Comparison of ENCODE assay signal across 21 mouse cellular contexts in the genomic region with DNA sequence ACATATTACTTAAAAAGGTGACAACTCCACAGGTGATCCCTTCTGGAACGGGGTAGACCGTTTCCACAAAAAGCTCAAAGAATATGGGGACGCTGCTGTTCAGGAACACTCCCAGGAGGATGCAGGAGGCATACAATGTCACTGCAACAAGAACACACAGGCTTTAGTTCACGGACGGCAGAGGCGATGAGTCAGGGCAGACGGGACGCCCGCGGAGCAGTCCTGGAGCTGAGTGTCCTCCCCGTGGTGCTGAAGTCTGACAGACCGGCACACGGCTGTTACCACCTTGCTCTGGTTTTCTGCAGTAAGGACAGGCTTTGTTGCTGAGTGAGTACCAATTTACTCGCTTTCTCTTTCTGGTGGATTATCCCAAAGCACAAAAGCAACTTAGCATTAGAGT.
DNase-seq lines count a peak whose midpoint lies in the region; ATAC-seq lines count a peak whose summit lies in the region.
"Had no signal": no experiment of that assay in that cellular context is flagged by ENCODE, and none has a peak within 500 bp of the region (broad histone marks: within the 10 kb centered on the region; RNA-seq: fewer than 3 reads in every experiment).

No protein-coding gene starts in this region.

- ATAC-seq in cerebellum, adult (ENCODE audit: insufficient number of reproducible peaks, low FRiP score, low TSS enrichment), result no peak
- ATAC-seq: forebrain, embryonic 15.5 days; hindbrain, postnatal 0 days; inflammation-experienced regulatory T-cells, adult 6 months; intestine, embryonic 16.5 days had no signal

- DNase-seq in adrenal gland, postnatal 25 days, result peak; percentile 38
- no peak for DNase-seq in adrenal gland, postnatal 4 days (ENCODE audit: low spot score in 2 of 2)
- DNase-seq in cerebellum, postnatal 25 days, result peak; percentile 20 to 58
- DNase-seq in R1 (ENCODE audit: low read depth, low spot score), result peak; percentile 58
- DNase-seq in mesoderm, embryonic 11.5 days (ENCODE audit: low read depth, low spot score), result peak; percentile 9
- DNase-seq in gastrocnemius, postnatal 10 days, result no peak
- DNase-seq: adrenal gland, adult 8-10 months; B cell, adult 2 months; cerebellum, adult 11-12 months; cerebellum, adult 8-10 months; embryo, embryonic 11 days; gastrocnemius, postnatal 14 days; heart, adult 18-20 months; heart, postnatal 10 days; heart, postnatal 36 days; kidney, adult 18-20 months had no signal

Comparison
In these comparisons a context has a peak if more than half of its experiments do, and no peak if none do; other contexts are left out.
1. DNase-seq: peak in adrenal gland, postnatal 25 days (single experiment), cerebellum, postnatal 25 days (2 of 2), R1 (single experiment) and mesoderm, embryonic 11.5 days (single experiment); none in adrenal gland, postnatal 4 days (0 of 2) and gastrocnemius, postnatal 10 days (single experiment).